Mouse (Mus musculus) bone marrow, adult 2 months (tissue): ENCODE data around the gene Gm14418. TPM values are rescaled to one million over a fixed set of nuclear protein-coding genes. Genes with fewer than 3 reads are reported as not detected.
"Not testable (repeated sequence)": the region's sequence is repeated elsewhere in the genome, so short reads cannot be mapped to it uniquely, and the experiment has no call there.

Source experiments
- H3K27ac ChIP-seq: fragments of 200-500 bp; 2 replicates; pipeline ENCODE4 v1.5.1; 2012; ENCODE audit warnings: low read depth, mild to moderate bottlenecking, control low read depth, inconsistent platforms, low read length; ENCODE audit not compliant: control insufficient read depth, poor library complexity, insufficient read depth
- H3K4me1 ChIP-seq: fragments of 200-500 bp; 2 replicates; pipeline ENCODE4 v1.6.1; 2011; ENCODE audit warnings: low read length; ENCODE audit not compliant: control insufficient read depth, insufficient read depth
- H3K4me3 ChIP-seq: fragments of 200-500 bp; replicated peaks from 2 replicates; pipeline ENCODE3; 2011; ENCODE audit warnings: mild to moderate bottlenecking, low read depth, low read length, control low read depth; ENCODE audit not compliant: control insufficient read depth
- WGBS: fragments of 180-500 bp; shearing (Covaris S2); methylation state at CpG from one replicate; pipeline ENCODE4 v1.1.7; 2018; 5-methylcytosine and 5-hydroxymethylcytosine counted together
- polyA plus RNA-seq: library from polyadenylated mRNA; stranded (reverse); fragments of >200 nt; gene quantifications from 2 replicates; pipeline ENCODE4 v1.2.4, GENCODE M21; 2011; ENCODE audit warnings: low replicate concordance; ENCODE audit not compliant: missing spikeins, insufficient read depth, insufficient read length

The Gm14418 gene
- 5.1 and 5.8 TPM in 2 replicates for polyA plus RNA-seq

- 33% methylated on average over 6 of the region's 6 CpGs for WGBS
- not testable (repeated sequence) for H3K4me1 ChIP-seq, H3K4me3 ChIP-seq, H3K27ac ChIP-seq
These were observed at the start of gene Gm14418 for GRCm38 (mm10) chr2:177398096-177398495. Gene Gm14418 (minus strand): TSS chr2:177398320.

Other genes with a start within 250 kb of the Gm14418 start
- 1.9 and 4.1 TPM in 2 replicates for gene Gm14410, start 191.9 kb downstream of the Gm14418 start, polyA plus RNA-seq
- not detected in 2 replicates for gene Gm14409, start 131.3 kb downstream of the Gm14418 start, polyA plus RNA-seq
- not detected in 2 replicates for gene Gm14412, start 74.0 kb downstream of the Gm14418 start, polyA plus RNA-seq
- gene Zfp970, start 66.4 kb upstream of the Gm14418 start, polyA plus RNA-seq: 4.1 and 6.8 TPM in 2 replicates
- gene Gm14403, start 99.9 kb upstream of the Gm14418 start, polyA plus RNA-seq: not detected in 2 replicates
- 6.8 TPM in 1 of 2 replicates, not detected in the other for gene Gm14406, start 179.9 kb upstream of the Gm14418 start, polyA plus RNA-seq